Mouse (Mus musculus) small intestine, adult 2 months (tissue): ENCODE data around the gene Cyth3. TPM values are rescaled to one million over a fixed set of nuclear protein-coding genes. Genes with fewer than 3 reads are reported as not detected.

Experiments
- H3K27ac ChIP-seq: fragments of 200-500 bp; 2 replicates; pipeline ENCODE4 v1.5.1; 2012; ENCODE audit warnings: low read depth, low read length, control low read depth, inconsistent platforms; ENCODE audit not compliant: insufficient read depth
- H3K27me3 ChIP-seq: fragments of 200-500 bp; 2 replicates; pipeline ENCODE4 v1.6.1; 2012; ENCODE audit warnings: mild to moderate bottlenecking, moderate library complexity, low read length, inconsistent platforms; ENCODE audit not compliant: control insufficient read depth, insufficient read depth
- H3K36me3 ChIP-seq: fragments of 200-500 bp; 2 replicates; pipeline ENCODE4 v1.6.1; 2012; ENCODE audit warnings: mild to moderate bottlenecking, low read length, control low read depth, inconsistent platforms; ENCODE audit not compliant: control insufficient read depth, insufficient read depth
- H3K4me1 ChIP-seq: fragments of 200-500 bp; 2 replicates; pipeline ENCODE4 v1.6.1; 2012; ENCODE audit warnings: low read length, inconsistent platforms, mixed read lengths; ENCODE audit not compliant: control insufficient read depth, insufficient read depth, insufficient read length
- H3K4me3 ChIP-seq: fragments of 200-500 bp; 2 replicates; pipeline ENCODE4 v1.5.1; 2012; ENCODE audit warnings: low read depth, mild to moderate bottlenecking, control low read depth, inconsistent platforms, low read length, moderate library complexity
- CTCF ChIP-seq: fragments of 200-500 bp; IDR thresholded peaks from 2 replicates; pipeline ENCODE4 v1.5.1; 2012; ENCODE audit warnings: low read depth, mild to moderate bottlenecking, control low read depth, inconsistent platforms, low read length, moderate library complexity, mixed read lengths; ENCODE audit not compliant: insufficient replicate concordance, insufficient read length; ENCODE audit errors: extremely low read depth
- POLR2A ChIP-seq: fragments of 200-500 bp; IDR thresholded peaks from 2 replicates; pipeline ENCODE4 v1.6.1; 2012; ENCODE audit warnings: low read depth, mild to moderate bottlenecking, control low read depth, inconsistent platforms, low read length, moderate library complexity
- WGBS: fragments of 180-500 bp; shearing (Covaris S2); methylation state at CpG from one replicate; pipeline ENCODE4 v1.1.7; 2018; 5-methylcytosine and 5-hydroxymethylcytosine counted together
- polyA plus RNA-seq: library from polyadenylated mRNA; depleted of rRNA; stranded (reverse); fragments of >200 nt; gene quantifications from 2 replicates; pipeline ENCODE4 v1.2.3, GENCODE M21; 2012; rRNA removed

Gene Cyth3
- polyA plus RNA-seq, result 6.4 and 10.3 TPM in 2 replicates

- Histone ChIP-seq H3K4me1 (peaks cover 5% of the 10 kb centered on the region), H3K27ac (peak within 1 kb of the TSS; percentile 57), H3K4me3 (peak within 1 kb of the TSS; percentile 95), H3K36me3 (no peaks in the 10 kb centered on the region), H3K27me3 (no peaks in the 10 kb centered on the region)
- peak; percentile 90 for TF ChIP-seq POLR2A
- no peak for TF ChIP-seq CTCF
- 4% methylated on average over 46 of the region's 46 CpGs for WGBS
Observed at GRCm38 (mm10) chr5:143621893-143622622, at the start of gene Cyth3. Gene Cyth3, plus strand, starts transcription at chr5:143622447.

- no peak overlapping the region for H3K27ac ChIP-seq
- H3K4me1 ChIP-seq, result no peaks in the 10 kb centered on the region
- TF ChIP-seq POLR2A (no peak), CTCF (no peak)
- no peaks in the 10 kb centered on the region for H3K27me3 ChIP-seq
- WGBS, result 81% methylated on average over 4 of the region's 4 CpGs
- no peaks in the 10 kb centered on the region for H3K36me3 ChIP-seq
- no peak overlapping the region for H3K4me3 ChIP-seq
Observed at GRCm38 (mm10) chr5:143573067-143573466, 49.2 kb upstream of the Cyth3 start.

GRCm38 (mm10) chr5:143574261-143575178, 47.7 kb upstream of the Cyth3 start:
- no peaks in the 10 kb centered on the region for H3K27me3 ChIP-seq
- no peak overlapping the region for H3K4me3 ChIP-seq
- H3K36me3 ChIP-seq, result no peaks in the 10 kb centered on the region
- no peaks in the 10 kb centered on the region for H3K4me1 ChIP-seq
- H3K27ac ChIP-seq, result peak overlapping the region; percentile 29
- TF ChIP-seq POLR2A (no peak), CTCF (no peak)
- 69% methylated on average over 19 of the region's 19 CpGs for WGBS

GRCm38 (mm10) chr5:143579537-143580203, 42.6 kb upstream of the Cyth3 start:
- Histone ChIP-seq H3K4me1 (no peaks in the 10 kb centered on the region), H3K36me3 (no peaks in the 10 kb centered on the region), H3K27ac (no peak overlapping the region), H3K4me3 (no peak overlapping the region), H3K27me3 (no peaks in the 10 kb centered on the region)
- 76% methylated on average over 10 of the region's 10 CpGs for WGBS
- TF ChIP-seq POLR2A (no peak), CTCF (no peak)

- WGBS, result 76% methylated on average over 2 of the region's 2 CpGs
- TF ChIP-seq CTCF (no peak), POLR2A (no peak)
- no peaks in the 10 kb centered on the region for H3K27me3 ChIP-seq
- H3K36me3 ChIP-seq, result no peaks in the 10 kb centered on the region
- no peak overlapping the region for H3K27ac ChIP-seq
- no peak overlapping the region for H3K4me3 ChIP-seq
- no peaks in the 10 kb centered on the region for H3K4me1 ChIP-seq
Observed at GRCm38 (mm10) chr5:143580982-143581381, 41.3 kb upstream of the Cyth3 start.

- H3K36me3 ChIP-seq, result no peaks in the 10 kb centered on the region
- no peak for TF ChIP-seq CTCF
- no peak overlapping the region for H3K4me3 ChIP-seq
- H3K27ac ChIP-seq, result no peak overlapping the region
- no peaks in the 10 kb centered on the region for H3K27me3 ChIP-seq
- no peaks in the 10 kb centered on the region for H3K4me1 ChIP-seq
- WGBS, result 81% methylated on average over 8 of the region's 8 CpGs
Observed at GRCm38 (mm10) chr5:143581874-143582273, 40.4 kb upstream of the Cyth3 start.

GRCm38 (mm10) chr5:143583081-143583480, 39.2 kb upstream of the Cyth3 start:
- no peaks in the 10 kb centered on the region for H3K36me3 ChIP-seq
- no peak for TF ChIP-seq POLR2A
- no peak for TF ChIP-seq CTCF
- H3K27me3 ChIP-seq, result no peaks in the 10 kb centered on the region
- 93% methylated on average over 10 of the region's 10 CpGs for WGBS
- no peaks in the 10 kb centered on the region for H3K4me1 ChIP-seq
- H3K27ac ChIP-seq, result no peak overlapping the region
- no peak overlapping the region for H3K4me3 ChIP-seq
